Comparison of ENCODE assay signal across 20 mouse cellular contexts in genomic region chr6:121127726-121128125, GRCm38 (mm10). TPM values are rescaled to one million over a fixed set of nuclear protein-coding genes. Genes with fewer than 3 reads are reported as not detected.
DNase-seq lines count a peak whose midpoint lies in the region; ATAC-seq lines count a peak whose summit lies in the region.
"Had no signal": no experiment of that assay in that cellular context is flagged by ENCODE, and none has a peak within 500 bp of the region (broad histone marks: within the 10 kb centered on the region; RNA-seq: fewer than 3 reads in every experiment).

No protein-coding gene starts in this region.

- no peak overlapping the region for H3K4me3 ChIP-seq in forebrain, embryonic 14.5 days (ENCODE audit: low read depth, low read length)
- H3K4me3 ChIP-seq in forebrain, embryonic 11.5 days (ENCODE audit: low read depth, low read length) = no peak overlapping the region
- no peak overlapping the region for H3K4me3 ChIP-seq in heart, embryonic 15.5 days
- no peak overlapping the region for H3K4me3 ChIP-seq in midbrain, embryonic 14.5 days (replicated peaks; ENCODE audit: low read depth, low read length)
- no peak overlapping the region for H3K4me3 ChIP-seq in midbrain, embryonic 10.5 days
- H3K4me3 ChIP-seq: erythroblast, embryonic 14.5 days; limb, embryonic 13.5 days; liver, embryonic 15.5 days had no signal

- 55% methylated on average over 3 of the region's 3 CpGs for WGBS in forebrain, embryonic 14.5 days
- WGBS in forebrain, embryonic 11.5 days = 63% methylated on average over 3 of the region's 3 CpGs
- 39% methylated on average over 3 of the region's 3 CpGs for WGBS in heart, embryonic 15.5 days
- 56% methylated on average over 3 of the region's 3 CpGs for WGBS in midbrain, embryonic 14.5 days
- 68% methylated on average over 3 of the region's 3 CpGs for WGBS in midbrain, embryonic 10.5 days

- no peak for ATAC-seq in forebrain, embryonic 14.5 days
- ATAC-seq in forebrain, embryonic 11.5 days (replicated peaks; ENCODE audit: low FRiP score) = no peak
- ATAC-seq in heart, embryonic 15.5 days (replicated peaks; ENCODE audit: insufficient number of reproducible peaks, insufficient read depth, low FRiP score, low read depth) = no peak
- no peak for ATAC-seq in midbrain, embryonic 14.5 days (ENCODE audit: low FRiP score, low TSS enrichment)
- ATAC-seq: lung, postnatal 0 days had no signal

- H3K4me2 ChIP-seq in forebrain, embryonic 14.5 days (ENCODE audit: low read length) = peak overlapping the region; percentile 74; the same call in 1 of the 2 replicates
- no peak overlapping the region for H3K4me2 ChIP-seq in forebrain, embryonic 11.5 days (ENCODE audit: low read depth, low read length, severe bottlenecking)
- H3K4me2 ChIP-seq in heart, embryonic 15.5 days = no peak overlapping the region
- H3K4me2 ChIP-seq in midbrain, embryonic 14.5 days (ENCODE audit: low read length) = peak overlapping the region; percentile 64
- H3K4me2 ChIP-seq: limb, embryonic 13.5 days; liver, embryonic 15.5 days had no signal

- H3K9ac ChIP-seq in forebrain, embryonic 14.5 days (ENCODE audit: low read length) = no peak overlapping the region
- no peak overlapping the region for H3K9ac ChIP-seq in forebrain, embryonic 11.5 days (ENCODE audit: low read length)
- H3K9ac ChIP-seq in heart, embryonic 15.5 days = no peak overlapping the region
- no peak overlapping the region; the same call in 1 of the 2 replicates for H3K9ac ChIP-seq in midbrain, embryonic 14.5 days (replicated peaks; ENCODE audit: low read length)
- H3K9ac ChIP-seq: limb, embryonic 13.5 days; liver, embryonic 15.5 days had no signal

- intact Hi-C loops in heart, postnatal 14 days (cut with DNase I) = no loop called here

- 0 out of 2 replicates have a peak, but pooled peaks cover 6% of the 10 kb centered on the region for H3K4me1 ChIP-seq in forebrain, embryonic 14.5 days (ENCODE audit: control insufficient read depth, insufficient read depth, low read length)
- H3K4me1 ChIP-seq in forebrain, embryonic 11.5 days (replicated peaks; ENCODE audit: control insufficient read depth, insufficient read depth, low read length) = peaks cover 6% of the 10 kb centered on the region
- H3K4me1 ChIP-seq in heart, embryonic 15.5 days (replicated peaks) = peaks cover 28% of the 10 kb centered on the region
- H3K4me1 ChIP-seq in midbrain, embryonic 14.5 days (ENCODE audit: control insufficient read depth, insufficient read depth, low read length) = peaks cover 22% of the 10 kb centered on the region
- H3K4me1 ChIP-seq in midbrain, embryonic 10.5 days = peaks cover 37% of the 10 kb centered on the region

- H3K27ac ChIP-seq in forebrain, embryonic 14.5 days (ENCODE audit: low read depth, low read length) = no peak overlapping the region
- H3K27ac ChIP-seq in forebrain, embryonic 11.5 days (ENCODE audit: low read depth, low read length) = no peak overlapping the region
- H3K27ac ChIP-seq in heart, embryonic 15.5 days = peak overlapping the region; percentile 27; the same call in 1 of the 2 replicates
- H3K27ac ChIP-seq in midbrain, embryonic 14.5 days (replicated peaks; ENCODE audit: low read depth, low read length) = no peak overlapping the region
- H3K27ac ChIP-seq in midbrain, embryonic 10.5 days (replicated peaks) = no peak overlapping the region
- H3K27ac ChIP-seq: limb, embryonic 13.5 days; liver, embryonic 15.5 days had no signal

- no peaks in the 10 kb centered on the region for H3K9me3 ChIP-seq in forebrain, embryonic 14.5 days (replicated peaks; ENCODE audit: control insufficient read depth, low read length)
- no peaks in the 10 kb centered on the region for H3K9me3 ChIP-seq in forebrain, embryonic 11.5 days (ENCODE audit: control insufficient read depth, low read length)
- H3K9me3 ChIP-seq in heart, embryonic 15.5 days (replicated peaks) = no peaks in the 10 kb centered on the region
- no peaks in the 10 kb centered on the region for H3K9me3 ChIP-seq in midbrain, embryonic 14.5 days (ENCODE audit: control insufficient read depth, low read length)
- H3K9me3 ChIP-seq in midbrain, embryonic 10.5 days (replicated peaks) = no peaks in the 10 kb centered on the region
- H3K9me3 ChIP-seq: limb, embryonic 13.5 days; liver, embryonic 15.5 days had no signal

- no peaks in the 10 kb centered on the region for H3K36me3 ChIP-seq in forebrain, embryonic 14.5 days (ENCODE audit: control insufficient read depth, insufficient read depth, low read length)
- no peaks in the 10 kb centered on the region for H3K36me3 ChIP-seq in forebrain, embryonic 11.5 days (ENCODE audit: control insufficient read depth, insufficient read depth, low read length)
- H3K36me3 ChIP-seq in heart, embryonic 15.5 days = no peaks in the 10 kb centered on the region
- H3K36me3 ChIP-seq in midbrain, embryonic 14.5 days (ENCODE audit: control insufficient read depth, insufficient read depth, low read length) = no peaks in the 10 kb centered on the region
- H3K36me3 ChIP-seq in midbrain, embryonic 10.5 days = no peaks in the 10 kb centered on the region
- H3K36me3 ChIP-seq: limb, embryonic 13.5 days; liver, embryonic 15.5 days had no signal

- no peaks in the 10 kb centered on the region for H3K27me3 ChIP-seq in forebrain, embryonic 14.5 days (replicated peaks; ENCODE audit: control insufficient read depth, insufficient read depth, low read length)
- H3K27me3 ChIP-seq in forebrain, embryonic 11.5 days (ENCODE audit: control insufficient read depth, insufficient read depth, low read length) = peaks cover 8% of the 10 kb centered on the region; the same call in 1 of the 2 replicates
- peaks cover 20% of the 10 kb centered on the region for H3K27me3 ChIP-seq in heart, embryonic 15.5 days
- no peaks in the 10 kb centered on the region for H3K27me3 ChIP-seq in midbrain, embryonic 14.5 days (ENCODE audit: control insufficient read depth, insufficient read depth, low read length)
- H3K27me3 ChIP-seq in midbrain, embryonic 10.5 days (ENCODE audit: low read depth, poor library complexity, severe bottlenecking) = peaks cover 47% of the 10 kb centered on the region

- no peak for DNase-seq in forebrain, embryonic 14.5 days (ENCODE audit: low spot score)
- no peak for DNase-seq in forebrain, embryonic 11.5 days (ENCODE audit: low spot score)
- DNase-seq in heart, postnatal 14 days = no peak
- DNase-seq in midbrain, embryonic 14.5 days = no peak
- DNase-seq in midbrain, embryonic 10.5 days (ENCODE audit: low spot score) = no peak
- DNase-seq in spleen, postnatal 10 days (ENCODE audit: low spot score in 2 of 2) = no peak
- DNase-seq: adrenal gland, postnatal 10 days; B cell, adult 2 months; cerebellum, adult 18-20 months; gastrocnemius, postnatal 14 days; kidney, adult 2 months; kidney, postnatal 36 days; layer of hippocampus, adult 9-11 months; right cerebral cortex, adult 18-20 months; thymus, postnatal 4 days had no signal

RNA-seq across cellular contexts. Expression of gene Mical3, which starts 3.1 kb away (rescaled TPM):
- polyA plus RNA-seq in forebrain, embryonic 14.5 days (2014; fragmentation: Nextera tagmentation; extraction: Ambion mirVana) = 19.4 and 34.0 TPM in 2 replicates
- polyA plus RNA-seq in forebrain, embryonic 11.5 days (2014; fragmentation: Nextera tagmentation; extraction: Ambion mirVana) = 15.7 and 18.0 TPM in 2 replicates
- 25.0 and 26.6 TPM in 2 replicates for polyA plus RNA-seq in heart, embryonic 15.5 days (2015; fragmentation: Nextera tagmentation; extraction: Ambion mirVana)
- 100 to 1,000 TPM; 114 to 124 TPM for total RNA-seq in heart, postnatal 14 days (2021)
- polyA plus RNA-seq in midbrain, embryonic 14.5 days (2014; fragmentation: Nextera tagmentation; extraction: Ambion mirVana) = 51.5 and 51.7 TPM in 2 replicates
- polyA plus RNA-seq in midbrain, embryonic 10.5 days (2016; fragmentation: Nextera tagmentation; extraction: Ambion mirVana) = 9.0 and 10.2 TPM in 2 replicates

RNA-seq across cellular contexts. Expression of gene Pex26, which starts 55.7 kb away (rescaled TPM):
- polyA plus RNA-seq in forebrain, embryonic 14.5 days (2014; fragmentation: Nextera tagmentation; extraction: Ambion mirVana) = 12.7 and 16.4 TPM in 2 replicates
- polyA plus RNA-seq in forebrain, embryonic 11.5 days (2014; fragmentation: Nextera tagmentation; extraction: Ambion mirVana) = 8.7 and 9.0 TPM in 2 replicates
- 5.6 and 7.2 TPM in 2 replicates for polyA plus RNA-seq in heart, embryonic 15.5 days (2015; fragmentation: Nextera tagmentation; extraction: Ambion mirVana)
- total RNA-seq in heart, postnatal 14 days (2021) = 1 to 10 TPM; 8.1 to 8.4 TPM
- 15.1 and 16.4 TPM in 2 replicates for polyA plus RNA-seq in midbrain, embryonic 14.5 days (2014; fragmentation: Nextera tagmentation; extraction: Ambion mirVana)
- polyA plus RNA-seq in midbrain, embryonic 10.5 days (2016; fragmentation: Nextera tagmentation; extraction: Ambion mirVana) = 8.5 and 8.8 TPM in 2 replicates

Comparison
In these comparisons a context has a peak if more than half of its experiments do, and no peak if none do; other contexts are left out.
1. H3K4me2 ChIP-seq: peak in forebrain, embryonic 14.5 days (single experiment) and midbrain, embryonic 14.5 days (single experiment); none in forebrain, embryonic 11.5 days (single experiment) and heart, embryonic 15.5 days (single experiment).